Mouse (Mus musculus) hindbrain, postnatal 0 days (tissue): ENCODE results near the gene Ndufab1. TPM values are rescaled to one million over a fixed set of nuclear protein-coding genes. Genes with fewer than 3 reads are reported as not detected.

ENCODE experiments used
- ATAC-seq: fragments of 200-750 bp; cut with Nextera tagmentation; 2 replicates; pipeline ENCODE4 v1.8.0; 2017; ENCODE audit warnings: mild to moderate bottlenecking, moderate TSS enrichment, moderate library complexity
- DNase-seq: peaks from one replicate; pipeline ENCODE4 v3.0.0-alpha.2; 2015; ENCODE audit warnings: low spot score
- H3K27ac ChIP-seq: fragments of 300-500 bp; sonication (generic); 2 replicates; pipeline ENCODE4 v1.5.1; 2014; ENCODE audit warnings: mild to moderate bottlenecking
- H3K27me3 ChIP-seq: fragments of 300-500 bp; sonication (generic); 2 replicates; pipeline ENCODE4 v1.6.1; 2014; ENCODE audit warnings: low read length, mixed read lengths; ENCODE audit not compliant: insufficient read depth
- H3K36me3 ChIP-seq: fragments of 300-500 bp; sonication (generic); 2 replicates; pipeline ENCODE4 v1.6.1; 2014; ENCODE audit warnings: low read length, mixed read lengths; ENCODE audit not compliant: insufficient read depth
- H3K4me1 ChIP-seq: fragments of 300-500 bp; sonication (generic); 2 replicates; pipeline ENCODE4 v1.6.1; 2014; ENCODE audit warnings: antibody characterized with exemption, low read length, mixed read lengths; ENCODE audit not compliant: insufficient read depth
- H3K4me2 ChIP-seq: fragments of 300-500 bp; sonication (generic); 2 replicates; pipeline ENCODE4 v1.6.1; 2014; ENCODE audit warnings: low read depth, mild to moderate bottlenecking, low read length, moderate library complexity, mixed read lengths
- H3K4me3 ChIP-seq: fragments of 300-500 bp; sonication (generic); 2 replicates; pipeline ENCODE4 v1.5.1; 2014; ENCODE audit warnings: low read length
- H3K9ac ChIP-seq: fragments of 300-500 bp; sonication (generic); replicated peaks from 2 replicates; pipeline ENCODE4 v1.6.1; 2014; ENCODE audit warnings: mild to moderate bottlenecking, low read length, moderate library complexity, mixed read lengths
- H3K9me3 ChIP-seq: fragments of 300-500 bp; sonication (generic); 2 replicates; pipeline ENCODE4 v1.6.1; 2016; ENCODE audit warnings: low read length, mixed read lengths
- CTCF ChIP-seq: IDR thresholded peaks from 2 replicates; pipeline ENCODE4 v1.5.1; 2016; ENCODE audit warnings: antibody characterized with exemption, control low read depth, low read depth
- WGBS: fragments of 180-500 bp; shearing (Covaris S2); extraction: QIAGEN DNeasy Blood & Tissue Kit; methylation state at CpG from one replicate; pipeline ENCODE4 v1.1.7; 2014; 5-methylcytosine and 5-hydroxymethylcytosine counted together
- polyA plus RNA-seq: library from polyadenylated mRNA; unstranded; fragments of >200 nt; fragmentation: Nextera tagmentation; extraction: Ambion mirVana; gene quantifications from 2 replicates; pipeline ENCODE4 v1.2.1, GENCODE M21; 2015
- total RNA-seq: library from RNA; depleted of rRNA; stranded (reverse); fragments of >200 nt; gene quantifications from 2 replicates; pipeline ENCODE4 v1.2.3, GENCODE M21; 2014; rRNA removed

Ndufab1 gene
- total RNA-seq (41.4 and 67.2 TPM in 2 replicates), polyA plus RNA-seq (815 and 826 TPM in 2 replicates)

DNA sequence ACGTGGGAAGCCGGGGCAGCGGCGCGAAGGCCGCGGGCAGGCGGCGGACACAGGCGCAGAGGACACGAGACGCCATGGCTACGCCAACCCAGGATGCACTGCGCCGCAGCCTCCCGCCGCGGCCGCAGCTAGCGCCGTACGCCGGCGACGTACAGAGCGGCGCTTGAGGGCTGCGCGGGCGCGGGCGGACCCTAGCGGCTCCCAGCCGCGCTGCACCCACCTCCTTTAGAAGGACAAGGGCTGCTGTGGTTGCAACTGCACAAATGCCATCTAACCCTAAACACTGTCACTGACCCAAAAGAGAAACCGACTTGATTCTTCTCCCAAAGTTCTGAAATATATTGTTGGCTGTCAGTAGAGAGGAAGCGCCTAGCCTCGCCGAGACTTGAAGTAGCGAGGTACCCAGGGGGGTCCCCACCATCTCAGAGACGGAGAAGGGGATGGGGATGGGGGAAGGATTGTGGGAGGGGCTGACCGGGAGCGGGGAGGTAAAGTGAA lies at the start of gene Ndufab1:
Ndufab1 (minus strand) TSS at position 140 of the 498 bp plus-strand sequence.
- Histone ChIP-seq H3K9ac (peak within 1 kb of the TSS; percentile 76), H3K4me3 (peak within 1 kb of the TSS; percentile 71), H3K36me3 (no peaks in the 10 kb centered on the region), H3K4me2 (peak within 1 kb of the TSS; percentile 72), H3K27me3 (no peaks in the 10 kb centered on the region), H3K4me1 (peaks cover 10% of the 10 kb centered on the region), H3K27ac (peak within 1 kb of the TSS; percentile 73), H3K9me3 (no peaks in the 10 kb centered on the region)
- peak; percentile 97 for DNase-seq
- TF ChIP-seq CTCF = peak; percentile 67
- ATAC-seq = peak; percentile 99
- under 1% methylated on average over 34 of the region's 43 CpGs for WGBS

DNA sequence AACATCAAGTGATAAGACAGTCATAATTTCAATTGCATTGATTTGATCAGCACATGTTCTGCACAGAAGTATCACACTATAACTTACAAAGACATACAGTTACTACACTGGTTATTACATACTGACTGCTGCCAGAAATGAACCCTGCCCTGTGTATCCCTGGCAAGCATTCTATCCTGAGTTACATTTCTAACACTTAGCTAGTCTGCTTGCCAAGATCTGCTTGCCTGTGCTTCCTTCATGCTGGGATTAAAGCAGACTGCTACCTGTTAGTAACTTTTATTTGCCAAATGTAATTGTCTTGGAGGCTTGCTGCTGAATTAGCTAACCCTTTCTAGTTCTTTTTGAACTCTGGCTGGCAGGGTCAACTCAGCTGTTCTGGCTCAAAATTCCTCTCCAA lies 39.3 kb upstream of the Ndufab1 start:
- H3K36me3 ChIP-seq = peaks cover 69% of the 10 kb centered on the region
- no peak for TF ChIP-seq CTCF
- no peak for DNase-seq

DNA sequence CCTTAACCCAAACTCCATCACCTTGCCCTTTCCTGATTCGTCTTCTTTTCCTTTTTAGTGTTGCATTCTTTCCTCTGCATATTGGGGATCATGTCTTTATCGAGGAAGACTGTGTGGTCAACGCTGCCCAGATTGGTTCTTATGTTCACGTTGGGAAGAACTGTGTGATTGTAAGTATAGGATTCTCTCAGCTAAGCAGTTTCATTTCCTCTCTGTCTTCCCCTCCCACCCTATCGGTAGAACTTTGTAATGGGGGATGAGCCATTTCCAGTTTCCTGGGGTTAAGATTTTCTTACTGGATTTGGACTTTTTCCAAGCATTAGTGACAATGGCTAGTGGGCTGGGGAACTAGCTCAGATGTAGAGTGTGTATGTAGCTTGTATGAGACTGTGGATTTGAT lies 36.5 kb upstream of the Ndufab1 start:
- WGBS = 94% methylated on average over 5 of the region's 5 CpGs
- TF ChIP-seq CTCF = no peak
- Histone ChIP-seq H3K27ac (no peak overlapping the region), H3K4me3 (no peak overlapping the region), H3K27me3 (no peaks in the 10 kb centered on the region), H3K9me3 (no peaks in the 10 kb centered on the region), H3K4me1 (no peaks in the 10 kb centered on the region), H3K4me2 (no peak overlapping the region), H3K36me3 (peaks cover 60% of the 10 kb centered on the region), H3K9ac (no peak overlapping the region)
- no peak for DNase-seq
- ATAC-seq = no peak

More for the DNA sequence above, 39.3 kb upstream of the Ndufab1 start:
- no peak for ATAC-seq
- H3K27ac ChIP-seq = no peak overlapping the region
- H3K9ac ChIP-seq = no peak overlapping the region
- no peaks in the 10 kb centered on the region for H3K4me1 ChIP-seq
- H3K4me2 ChIP-seq = no peak overlapping the region
- H3K4me3 ChIP-seq = no peak overlapping the region
- no peaks in the 10 kb centered on the region for H3K9me3 ChIP-seq
- H3K27me3 ChIP-seq = no peaks in the 10 kb centered on the region

DNA sequence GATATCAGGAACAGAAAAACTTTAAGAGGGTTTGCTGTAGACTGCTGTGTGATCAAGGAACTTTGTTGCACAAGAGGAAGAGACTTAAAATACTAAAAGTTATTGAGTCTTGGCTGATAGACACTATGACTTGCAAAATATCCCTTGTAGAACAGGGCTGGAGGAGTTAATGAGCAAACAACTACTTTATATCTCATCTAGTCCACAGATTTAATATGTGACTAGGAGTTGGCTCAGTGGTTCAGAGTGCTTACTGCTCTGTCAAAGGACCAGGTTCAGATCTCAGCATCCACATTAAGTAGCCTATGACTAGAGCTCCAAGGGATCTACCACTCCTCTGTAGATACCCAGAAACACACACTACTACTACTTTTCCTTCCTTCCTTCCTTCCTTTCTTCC lies 35.4 kb upstream of the Ndufab1 start:
- DNase-seq (no peak), ATAC-seq (no peak)
- Histone ChIP-seq H3K27me3 (no peaks in the 10 kb centered on the region), H3K4me2 (no peak overlapping the region), H3K4me1 (no peaks in the 10 kb centered on the region), H3K9ac (no peak overlapping the region), H3K9me3 (no peaks in the 10 kb centered on the region), H3K36me3 (peaks cover 51% of the 10 kb centered on the region), H3K4me3 (no peak overlapping the region), H3K27ac (no peak overlapping the region)
- TF ChIP-seq CTCF = no peak

DNA sequence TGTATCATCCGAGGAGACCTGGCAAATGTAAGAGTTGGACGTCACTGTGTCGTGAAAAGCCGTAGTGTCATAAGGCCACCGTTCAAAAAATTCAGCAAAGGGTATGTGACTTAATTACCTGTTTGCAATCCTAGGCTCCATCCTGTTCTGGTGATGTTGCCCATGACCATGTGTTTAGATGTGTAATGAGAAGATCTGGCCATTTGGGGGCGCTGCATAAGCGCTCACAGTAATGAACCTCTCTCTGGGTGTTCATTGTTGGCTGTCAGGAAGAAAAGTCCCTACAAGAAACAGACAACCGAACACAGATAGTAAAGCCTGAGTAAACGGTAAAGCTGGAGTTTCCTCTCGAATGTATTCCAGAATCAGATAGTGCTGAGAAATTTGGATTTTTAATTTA lies 33.4 kb upstream of the Ndufab1 start:
- Histone ChIP-seq H3K9ac (no peak overlapping the region), H3K4me3 (no peak overlapping the region), H3K27ac (no peak overlapping the region), H3K36me3 (peaks cover 42% of the 10 kb centered on the region), H3K4me2 (no peak overlapping the region), H3K9me3 (no peaks in the 10 kb centered on the region), H3K27me3 (no peaks in the 10 kb centered on the region), H3K4me1 (no peaks in the 10 kb centered on the region)
- peak; percentile 49 for TF ChIP-seq CTCF
- peak; percentile 25 for DNase-seq
- ATAC-seq = no peak
- WGBS = 76% methylated on average over 10 of the region's 10 CpGs

DNA sequence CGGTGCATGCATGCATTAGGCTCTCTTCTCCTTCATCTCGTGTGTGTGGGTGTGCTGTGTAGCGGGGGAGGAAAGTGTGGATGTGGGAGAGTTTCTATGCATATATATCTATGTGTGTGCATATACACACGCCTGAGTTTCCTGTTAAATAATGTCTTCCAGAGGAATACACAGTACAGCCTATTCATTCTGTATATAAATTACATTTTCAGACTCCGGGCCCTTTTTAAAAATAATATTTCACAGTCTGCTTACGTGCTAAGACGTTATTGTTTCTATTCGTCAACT lies 31.6 kb upstream of the Ndufab1 start:
- DNase-seq = no peak
- no peak; the same call in 1 of the 2 replicates for ATAC-seq
- 16% methylated on average over 8 of the region's 8 CpGs for WGBS
- Histone ChIP-seq H3K36me3 (peaks cover 29% of the 10 kb centered on the region; the same call in 1 of the 2 replicates), H3K9me3 (no peaks in the 10 kb centered on the region), H3K9ac (peak overlapping the region; percentile 81), H3K4me2 (peak overlapping the region; percentile 99), H3K4me3 (peak overlapping the region; percentile 74), H3K27ac (peak overlapping the region; percentile 75), H3K4me1 (no peaks in the 10 kb centered on the region), H3K27me3 (no peaks in the 10 kb centered on the region)
- TF ChIP-seq CTCF = no peak

DNA sequence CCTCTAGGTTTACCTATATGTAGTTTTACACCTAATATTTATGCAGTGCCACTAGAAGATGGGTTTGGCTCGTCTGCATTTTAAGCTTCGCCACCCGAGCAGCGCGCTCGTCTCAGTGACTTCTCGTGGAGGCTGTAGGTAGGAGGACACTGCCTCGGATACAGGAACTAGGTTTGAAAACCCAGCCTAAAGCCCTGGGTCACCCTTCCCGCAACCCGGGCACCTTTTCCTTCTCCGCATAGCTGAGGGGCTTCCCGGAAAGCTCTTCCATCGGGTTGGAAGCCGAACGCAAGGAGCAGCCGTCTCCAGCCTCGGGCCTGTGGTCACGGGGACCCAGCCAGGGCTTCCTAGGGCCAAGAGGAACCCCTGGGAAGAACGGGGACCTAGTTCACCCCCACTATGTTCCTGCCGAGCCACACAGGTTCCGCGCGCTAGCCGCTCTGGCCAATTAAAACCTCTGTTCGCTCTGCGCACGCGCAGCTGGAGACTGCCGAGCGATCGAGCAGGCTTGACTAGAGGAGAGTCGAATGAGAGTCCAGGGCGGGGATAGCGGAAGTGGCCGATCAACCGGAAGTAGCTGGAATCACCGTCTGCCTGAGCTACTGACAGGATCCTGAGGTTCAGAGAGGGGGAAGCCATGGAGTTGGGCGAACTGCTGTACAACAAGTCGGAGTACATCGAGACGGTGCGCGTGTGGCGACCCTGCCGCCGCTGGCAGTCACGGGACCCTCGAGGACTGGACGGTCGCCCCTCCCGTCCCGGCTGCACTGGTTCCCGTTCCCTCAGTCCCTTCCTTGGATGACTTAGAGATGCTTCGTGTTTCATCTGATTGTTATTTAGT lies 31.0 kb upstream of the Ndufab1 start, which contains the start of the genes Palb2 and Dctn5:
Palb2 (minus strand) TSS at position 489 of the 841 bp plus-strand sequence.
Dctn5 (plus strand) TSS at position 545 of the 841 bp plus-strand sequence.
- peak within 1 kb of the TSS; percentile 74 for H3K4me3 ChIP-seq
- no peak for TF ChIP-seq CTCF
- peak within 1 kb of the TSS; percentile 81 for H3K9ac ChIP-seq
- no peaks in the 10 kb centered on the region for H3K27me3 ChIP-seq
- under 1% methylated on average over 54 of the region's 54 CpGs for WGBS
- no peaks in the 10 kb centered on the region for H3K9me3 ChIP-seq
- ATAC-seq (peak; percentile 98), DNase-seq (peak; percentile 98)
- no peaks in the 10 kb centered on the region for H3K4me1 ChIP-seq
- H3K36me3 ChIP-seq = peaks cover 24% of the 10 kb centered on the region; the same call in 1 of the 2 replicates
- peak within 1 kb of the TSS; percentile 99 for H3K4me2 ChIP-seq
- peak within 1 kb of the TSS; percentile 75 for H3K27ac ChIP-seq
